Mouse (Mus musculus): ENCODE measurements around the gene Rnf215.

Rnf215 gene

DNA sequence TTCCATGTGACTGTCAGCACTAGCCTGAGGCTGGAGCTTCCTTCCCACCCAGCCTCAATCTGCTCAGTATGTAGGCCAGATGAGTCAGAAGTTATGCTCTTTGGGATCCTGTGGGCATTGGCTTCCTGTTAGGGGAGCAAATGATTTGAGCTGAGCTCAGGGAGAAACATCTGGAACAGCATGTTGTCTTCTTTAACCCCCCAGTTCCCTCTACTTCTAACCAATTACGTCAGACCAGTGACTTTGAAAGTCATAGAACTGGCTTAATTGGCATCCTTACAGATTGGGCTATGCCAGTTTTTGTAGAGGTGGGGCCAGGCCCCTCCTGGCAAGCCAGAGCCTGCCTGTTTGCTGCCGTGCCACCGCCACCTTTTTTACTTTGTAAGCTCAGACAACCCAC is 55.7 kb downstream of the Rnf215 start:
- DNase-seq (ENCODE audit: low spot score in 2 of 2), result no peak

Data from left cerebral cortex, adult 9 months (tissue).